Mouse (Mus musculus) thymus, postnatal 0 days (tissue): Measurements from ENCODE around the gene Hbs1l. TPM values are rescaled to one million over a fixed set of nuclear protein-coding genes. Genes with fewer than 3 reads are reported as not detected.

Experiments used
- DNase-seq: peaks from one replicate; pipeline ENCODE4 v3.0.0-alpha.2; 2015; ENCODE audit warnings: low spot score
- polyA plus RNA-seq: library from polyadenylated mRNA; unstranded; fragments of >200 nt; fragmentation: Nextera tagmentation; extraction: Ambion mirVana; gene quantifications from 2 replicates; pipeline ENCODE4 v1.2.1, GENCODE M21; 2015

The Hbs1l gene
- polyA plus RNA-seq, 1 experiment from 2014 or later: 83.6 TPM

GRCm38 (mm10) chr10:21304672-21305632 is 9.2 kb downstream of the Hbs1l start:
- DNase-seq: no peak

- no peak for DNase-seq
These were observed 18.0 kb downstream of the Hbs1l start for GRCm38 (mm10) chr10:21313732-21314131.

GRCm38 (mm10) chr10:21316123-21316522 is 20.3 kb downstream of the Hbs1l start:
- DNase-seq: no peak

- no peak for DNase-seq
These were observed 22.5 kb downstream of the Hbs1l start for GRCm38 (mm10) chr10:21318250-21318649.

- no peak for DNase-seq
These were observed 23.2 kb downstream of the Hbs1l start for GRCm38 (mm10) chr10:21318996-21319395.

GRCm38 (mm10) chr10:21320601-21321000 is 24.8 kb downstream of the Hbs1l start:
- no peak for DNase-seq

GRCm38 (mm10) chr10:21326352-21326751 is 30.6 kb downstream of the Hbs1l start:
- DNase-seq: no peak

GRCm38 (mm10) chr10:21327605-21328135 is 31.9 kb downstream of the Hbs1l start:
- no peak for DNase-seq

GRCm38 (mm10) chr10:21334349-21335105 is 38.7 kb downstream of the Hbs1l start:
- DNase-seq: no peak

GRCm38 (mm10) chr10:21335534-21335933 is 39.8 kb downstream of the Hbs1l start:
- no peak for DNase-seq

- peak; percentile 65 for DNase-seq
These were observed 41.4 kb downstream of the Hbs1l start for GRCm38 (mm10) chr10:21337191-21337590.

- DNase-seq: no peak
These were observed 45.9 kb downstream of the Hbs1l start for GRCm38 (mm10) chr10:21341706-21342105.

- no peak for DNase-seq
These were observed 46.7 kb downstream of the Hbs1l start for GRCm38 (mm10) chr10:21342331-21343005.

GRCm38 (mm10) chr10:21347332-21347731 is 51.6 kb downstream of the Hbs1l start:
- DNase-seq: no peak

GRCm38 (mm10) chr10:21349449-21349848 is 53.7 kb downstream of the Hbs1l start:
- DNase-seq: no peak

GRCm38 (mm10) chr10:21349946-21350345 is 54.2 kb downstream of the Hbs1l start:
- DNase-seq: no peak

- DNase-seq: no peak
These were observed 55.0 kb downstream of the Hbs1l start for GRCm38 (mm10) chr10:21350531-21351515.

- no peak for DNase-seq
These were observed 56.0 kb downstream of the Hbs1l start for GRCm38 (mm10) chr10:21351766-21352165.

GRCm38 (mm10) chr10:21353890-21354289 is 58.1 kb downstream of the Hbs1l start:
- no peak for DNase-seq

GRCm38 (mm10) chr10:21354506-21354905 is 58.7 kb downstream of the Hbs1l start:
- no peak for DNase-seq
